Mouse (Mus musculus) thymus, postnatal 36 days (tissue): ENCODE data around the gene Zbtb9.

Source experiments
- DNase-seq, 2 experiments: peaks; one replicate each; pipeline ENCODE4 v3.0.0; 2022; ENCODE audit warnings: mixed read lengths in 2 of 2

Gene Zbtb9

GRCm38 (mm10) chr17:27017564-27018499 lies 44.9 kb downstream of the Zbtb9 start:
- peak; percentile 90 to 93 for DNase-seq

DNA sequence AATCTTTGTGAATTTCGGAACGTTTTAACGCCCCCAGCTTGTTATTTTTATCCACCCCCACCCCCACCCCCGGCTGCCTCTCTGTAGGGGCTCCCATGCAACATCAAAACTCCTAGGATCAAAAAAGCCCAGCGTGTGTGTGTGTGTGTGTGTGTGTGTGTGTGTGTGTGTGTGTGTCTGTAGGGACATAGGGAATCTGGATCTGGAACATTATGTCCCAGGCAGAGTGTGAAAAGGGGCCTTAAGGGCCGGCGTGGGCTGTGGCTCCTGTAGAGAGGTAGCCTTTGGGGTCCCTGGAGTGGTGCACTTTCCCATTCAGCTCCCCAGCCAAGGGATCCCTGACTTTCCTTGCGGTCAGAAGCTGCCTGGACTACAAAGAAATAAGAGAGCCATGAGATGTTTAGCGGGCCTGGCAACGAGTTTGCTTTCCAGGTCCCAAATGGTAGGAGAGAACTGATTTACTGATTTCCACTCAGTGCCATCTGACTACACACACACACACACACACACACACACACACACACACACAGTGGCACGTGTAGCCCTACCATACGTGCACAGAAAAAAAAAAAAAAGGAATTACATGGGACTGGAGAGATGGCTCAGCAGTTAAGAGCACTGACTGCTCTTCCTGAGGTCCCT lies 45.7 kb downstream of the Zbtb9 start:
- no peak for DNase-seq

GRCm38 (mm10) chr17:27021076-27021475 lies 48.1 kb downstream of the Zbtb9 start:
- DNase-seq: no peak

DNA sequence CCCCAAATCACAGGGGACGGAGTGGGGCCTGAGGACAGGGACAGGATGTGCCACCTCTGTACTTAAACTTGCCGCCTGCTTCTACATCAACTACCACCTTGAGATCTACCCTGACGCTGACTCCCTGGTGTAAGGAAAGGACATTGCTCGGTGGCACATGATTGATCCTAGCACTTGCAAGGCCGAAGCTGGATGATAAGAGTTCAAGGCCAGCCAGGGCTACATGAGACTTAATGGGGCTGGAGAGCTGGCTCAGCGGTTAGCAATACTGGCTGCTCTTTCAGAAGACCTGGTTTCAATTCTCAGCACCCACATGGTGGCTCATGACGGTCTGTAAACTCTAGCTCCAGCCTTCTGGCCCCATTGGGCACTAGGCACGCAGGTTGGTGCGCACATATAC lies 48.8 kb downstream of the Zbtb9 start:
- no peak for DNase-seq

GRCm38 (mm10) chr17:27023342-27023741 lies 50.4 kb downstream of the Zbtb9 start:
- DNase-seq: no peak

- no peak for DNase-seq
These were observed 52.4 kb downstream of the Zbtb9 start for GRCm38 (mm10) chr17:27025326-27025902.

- no peak for DNase-seq
These were observed 53.0 kb downstream of the Zbtb9 start for GRCm38 (mm10) chr17:27025951-27026350.

DNA sequence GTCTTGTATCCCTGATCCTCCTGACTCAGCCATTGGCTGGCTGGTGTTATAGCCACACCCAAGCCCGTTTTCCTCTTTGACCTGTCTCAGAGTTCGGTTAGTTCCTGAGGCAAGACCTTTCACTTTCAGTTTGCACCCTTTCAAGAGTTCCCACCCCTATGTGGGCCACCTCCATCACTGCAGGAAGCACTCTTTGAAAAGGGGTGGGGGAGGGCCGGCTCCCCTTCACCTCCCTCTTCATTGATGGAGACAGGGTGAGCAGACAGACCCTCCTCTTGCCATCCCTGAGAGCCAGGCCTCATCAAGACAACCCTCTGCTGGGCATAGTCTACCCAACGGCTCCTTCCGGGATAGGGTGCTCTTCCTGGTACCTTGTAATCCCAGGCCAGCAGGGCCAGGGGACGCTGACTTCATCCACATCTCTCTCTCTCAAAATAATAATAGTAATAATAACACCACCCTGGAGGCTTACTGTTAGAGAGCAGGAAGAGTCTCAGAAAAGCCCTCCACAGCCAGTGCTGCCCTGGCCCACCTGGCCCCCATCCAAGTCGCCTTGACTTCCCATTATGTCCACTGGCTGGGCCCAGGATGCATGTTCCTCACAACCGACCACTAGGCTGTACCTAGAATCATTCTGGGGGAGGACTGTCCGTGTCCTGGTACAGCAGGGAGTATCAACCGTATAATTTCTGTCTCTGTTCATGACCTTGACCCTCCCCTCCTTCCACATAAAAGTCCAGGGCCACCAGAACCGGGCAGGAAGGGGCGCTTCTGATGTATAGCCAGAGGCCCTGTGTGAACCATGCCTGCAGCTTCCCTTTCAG lies 54.7 kb downstream of the Zbtb9 start:
- peak; percentile 62 to 74 for DNase-seq

DNA sequence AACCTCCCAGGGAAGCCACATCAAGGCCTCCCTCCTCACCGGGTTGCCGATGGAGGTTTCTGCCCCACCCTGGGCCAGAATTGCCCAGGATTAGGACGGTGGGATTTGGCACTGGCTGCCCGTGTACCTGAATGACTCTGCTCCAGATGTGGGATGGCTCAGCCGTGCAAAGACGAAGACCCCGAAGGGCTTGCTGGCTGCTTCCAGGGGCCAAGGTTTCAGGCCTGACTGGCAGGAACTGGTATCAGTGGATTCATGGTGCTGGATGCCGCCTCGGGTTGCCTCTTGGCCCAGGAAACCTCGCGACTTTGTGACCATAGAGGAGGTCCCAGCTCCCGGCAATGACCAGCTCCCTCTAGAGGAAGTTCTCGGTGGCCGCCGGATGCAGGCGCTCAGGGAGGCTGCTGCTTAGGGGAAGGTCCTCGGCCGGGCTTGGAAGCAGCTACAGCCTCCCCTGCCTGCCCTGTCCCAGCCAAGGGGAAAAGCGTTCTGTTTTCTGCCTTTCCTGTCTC lies 55.4 kb downstream of the Zbtb9 start:
- peak; percentile 87 to 90 for DNase-seq

- no peak for DNase-seq
These were observed 55.9 kb downstream of the Zbtb9 start, which contains the start of gene Bak1 for GRCm38 (mm10) chr17:27028909-27029308. Gene Bak1, minus strand, starts transcription at chr17:27029009.

DNA sequence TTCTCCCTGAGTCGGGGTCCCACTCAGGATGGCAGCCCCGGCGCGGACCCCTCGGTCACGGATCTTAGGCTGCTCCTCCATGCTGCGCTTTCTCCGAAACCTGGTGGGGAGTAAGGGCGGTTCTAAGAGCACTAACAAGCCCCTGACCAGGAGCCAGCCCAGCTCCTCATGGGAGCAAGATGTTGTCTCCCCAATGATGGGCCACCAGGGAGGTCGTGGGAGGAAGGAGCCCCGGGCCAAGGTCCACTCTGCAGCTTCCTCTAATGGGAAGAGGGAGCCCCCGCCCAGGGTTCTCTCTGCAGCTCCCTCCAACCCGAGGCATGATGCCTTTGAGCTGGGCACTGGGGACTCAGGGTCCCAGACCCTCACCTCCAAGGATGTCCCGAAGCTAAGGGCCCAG lies 56.5 kb downstream of the Zbtb9 start:
- DNase-seq: peak in 1 of 2 experiments; percentile 32

DNA sequence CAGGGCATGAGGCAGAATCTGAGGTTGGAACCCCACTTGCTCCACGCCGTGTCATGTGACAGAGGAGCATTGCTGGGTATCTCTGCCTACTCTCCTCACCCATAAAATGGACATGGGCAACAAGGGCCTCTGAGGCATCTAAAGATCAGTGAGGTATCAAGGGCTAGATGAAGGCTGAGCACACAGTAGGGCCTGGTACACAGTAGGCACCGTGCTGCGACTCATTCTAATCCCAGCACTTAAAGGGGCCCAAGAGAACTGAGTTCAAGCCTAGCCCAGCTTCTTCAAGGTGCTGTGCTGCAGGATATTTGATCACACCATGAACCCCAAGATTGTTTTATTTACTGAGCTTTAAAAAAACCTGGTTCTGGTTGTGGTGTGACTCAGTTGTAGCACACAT lies 57.9 kb downstream of the Zbtb9 start:
- no peak for DNase-seq

GRCm38 (mm10) chr17:27032328-27032727 lies 59.4 kb downstream of the Zbtb9 start:
- no peak for DNase-seq

DNA sequence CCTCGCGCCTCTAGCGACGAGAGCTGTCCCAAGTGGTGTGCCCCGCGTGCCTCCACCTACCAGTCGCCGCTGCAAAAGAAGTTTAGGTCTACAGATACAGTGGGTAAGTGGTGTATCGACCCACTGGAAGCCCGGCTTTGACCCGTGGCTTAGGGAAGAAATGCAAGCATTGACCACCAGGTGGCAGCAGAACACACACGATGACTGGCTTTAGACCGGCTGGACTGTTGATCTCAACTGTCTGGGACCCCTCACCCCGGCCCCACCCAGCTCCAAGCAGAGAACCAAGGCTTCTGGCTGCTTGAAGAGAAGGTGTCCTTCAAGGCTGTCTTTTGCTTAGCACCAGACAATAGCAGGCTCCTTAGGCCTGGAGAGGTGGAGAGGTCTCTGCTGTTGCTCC lies 59.9 kb downstream of the Zbtb9 start:
- peak; percentile 72 to 81 for DNase-seq

GRCm38 (mm10) chr17:27036465-27036864 lies 63.5 kb downstream of the Zbtb9 start:
- DNase-seq: no peak

DNA sequence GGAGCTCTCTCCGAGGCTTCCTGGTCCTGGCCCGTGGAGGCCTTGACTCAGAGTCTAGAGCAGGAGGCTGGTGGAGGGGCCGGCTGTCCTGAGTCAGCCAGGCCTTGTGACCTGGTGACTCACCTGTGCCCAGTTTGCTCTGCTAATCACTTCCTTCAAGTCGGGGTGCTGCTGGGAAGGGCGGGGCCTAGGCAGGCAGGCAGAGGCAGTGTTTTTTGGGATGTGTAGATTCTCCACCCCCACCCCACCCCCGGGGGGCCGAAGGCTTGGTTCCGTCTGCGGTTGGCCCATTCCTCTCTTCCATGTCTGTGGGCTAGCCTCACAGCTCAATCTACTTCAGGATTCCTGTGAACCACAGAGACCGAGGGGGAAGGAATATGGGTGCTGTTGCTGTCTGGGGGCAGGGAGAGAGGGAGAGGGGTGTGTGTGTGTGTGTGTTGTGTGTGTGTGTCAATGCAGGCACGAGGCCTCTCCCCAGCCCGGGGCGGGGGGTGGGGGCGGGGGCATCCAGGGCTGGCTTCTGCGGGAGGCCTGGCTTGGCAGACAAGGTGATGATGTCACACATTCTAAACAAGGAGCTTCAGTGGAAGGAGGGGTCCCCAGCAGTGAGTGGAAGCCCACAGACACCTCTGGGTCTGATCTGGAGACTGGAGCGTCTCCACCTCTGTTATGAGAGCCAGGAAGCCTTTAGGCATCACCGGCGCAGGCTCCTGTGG lies 65.5 kb downstream of the Zbtb9 start:
- no peak for DNase-seq

DNA sequence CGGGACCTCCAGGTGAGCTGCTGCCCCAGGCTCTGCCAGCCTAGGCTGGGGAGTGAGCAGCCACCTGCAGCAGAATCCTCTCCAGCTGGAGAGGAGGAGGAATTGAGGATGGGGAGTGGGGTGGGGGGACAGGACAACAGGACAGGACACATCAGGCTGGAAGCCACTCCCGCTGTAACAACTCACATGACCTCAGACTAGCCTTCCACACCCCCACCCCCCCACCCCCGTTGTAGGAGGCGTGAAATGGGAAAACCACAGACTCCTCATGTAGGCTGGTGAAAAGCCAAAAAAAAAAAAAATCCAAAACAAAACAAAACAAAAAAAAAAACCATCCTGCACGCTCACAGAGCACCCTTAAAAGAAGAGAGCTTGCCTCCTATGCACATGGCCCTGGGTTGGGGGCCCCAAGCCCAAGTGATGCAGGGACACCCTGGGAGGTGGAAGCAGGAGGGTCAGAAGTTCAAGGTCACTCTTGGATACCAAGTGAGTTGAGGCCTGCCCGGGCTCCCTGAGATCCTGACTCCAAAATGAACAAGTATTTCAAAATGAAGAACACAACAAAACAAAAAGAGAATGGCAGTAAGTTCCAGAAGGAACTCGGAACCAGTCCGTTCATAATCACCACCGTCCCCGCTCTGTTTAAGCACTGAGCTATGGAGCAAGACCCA lies 66.6 kb downstream of the Zbtb9 start:
- DNase-seq: no peak

- DNase-seq: peak; percentile 49 to 56
These were observed 67.5 kb downstream of the Zbtb9 start for GRCm38 (mm10) chr17:27040304-27041045.

- no peak for DNase-seq
These were observed 68.2 kb downstream of the Zbtb9 start for GRCm38 (mm10) chr17:27041046-27041786.

GRCm38 (mm10) chr17:27041787-27042055 lies 68.8 kb downstream of the Zbtb9 start:
- DNase-seq: no peak
